Mouse (Mus musculus) megakaryocyte-erythroid progenitor cell, adult 5 weeks (primary cell): ENCODE data around the gene Sptbn1. TPM values are rescaled to one million over a fixed set of nuclear protein-coding genes. Genes with fewer than 3 reads are reported as not detected.

ENCODE experiments used
- polyA plus RNA-seq: library from polyadenylated mRNA; stranded (reverse); fragments of >175 nt; gene quantifications from 2 replicates; pipeline ENCODE4 v1.2.3, GENCODE M21; 2012

The Sptbn1 gene
- 9.3 and 11.3 TPM in 2 replicates for polyA plus RNA-seq

DNA sequence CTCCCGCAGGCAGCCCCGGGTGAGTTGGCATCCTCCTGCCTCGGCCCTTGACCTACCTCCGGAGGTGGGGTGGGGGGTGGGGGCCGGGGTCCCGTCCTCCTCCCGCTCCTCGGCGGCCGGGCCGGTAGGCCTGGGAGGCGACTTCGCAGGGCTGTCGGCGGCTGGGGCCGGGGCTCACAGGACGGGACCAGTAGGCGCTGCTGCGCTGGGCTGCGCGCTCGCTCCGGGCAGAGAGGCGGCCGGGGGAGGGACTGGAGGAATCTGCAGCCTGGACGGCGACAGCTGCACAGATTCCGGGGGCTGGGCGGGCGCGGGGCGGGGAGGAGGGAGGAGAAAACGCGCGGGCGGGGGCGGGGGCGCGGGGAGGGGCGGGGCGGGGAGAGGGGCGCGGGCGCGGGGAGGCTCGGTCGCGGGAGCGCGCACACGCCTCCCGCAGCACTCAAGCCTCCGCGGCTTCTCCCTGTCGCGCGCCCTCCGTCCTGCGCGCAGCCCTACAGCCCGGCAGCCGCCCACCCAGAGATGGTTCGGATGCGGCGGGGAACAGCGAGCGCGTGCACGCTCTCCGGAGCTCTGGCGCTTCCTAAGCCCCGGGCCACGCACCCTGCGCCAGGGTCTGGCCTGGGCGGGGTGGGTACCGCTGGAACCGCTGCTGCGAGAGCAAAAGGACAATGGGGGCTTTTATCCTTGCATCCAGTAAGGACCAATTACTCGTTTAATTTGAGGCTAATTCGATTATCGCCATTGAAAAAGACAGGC lies at the start of gene Sptbn1:
TSS of gene Sptbn1 (minus strand) at position 284 of the 756 bp plus-strand sequence.

Other genes with a start within 250 kb of the Sptbn1 start
- 0.18 and 0.22 TPM in 2 replicates for gene Eml6, start 242.1 kb downstream of the Sptbn1 start, polyA plus RNA-seq
- not detected in 2 replicates for gene 4930505A04Rik, start 203.7 kb upstream of the Sptbn1 start, polyA plus RNA-seq